Mouse (Mus musculus): Measurements from ENCODE around the gene Mtif3.

DNA sequence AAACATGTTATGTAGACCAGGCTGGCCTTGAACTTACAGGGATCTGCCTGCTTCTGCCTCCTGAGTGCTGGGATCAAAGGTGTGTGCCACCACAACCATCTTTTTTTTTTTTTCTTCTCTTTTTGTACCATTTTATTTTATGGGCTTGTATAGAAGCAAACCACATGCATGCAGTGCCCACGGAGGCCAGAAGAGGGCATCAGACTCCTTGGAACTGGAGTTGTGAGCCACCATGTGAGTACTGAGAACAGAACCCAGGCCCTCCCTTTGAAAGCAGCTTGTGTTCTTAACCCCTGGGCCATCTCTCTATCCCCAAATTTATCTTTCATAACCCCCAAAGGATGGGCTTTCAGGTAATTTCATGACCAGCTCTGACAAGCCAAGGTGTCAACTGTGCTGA is 39.7 kb upstream of the Mtif3 start:
- TF ChIP-seq POLR2A (IDR thresholded peaks at IDR 0.05; ENCODE audit: insufficient read length, low read depth): no peak
- TF ChIP-seq CEBPB (IDR thresholded peaks at IDR 0.05; ENCODE audit: insufficient read depth, poor library complexity, severe bottlenecking): no peak
- TF ChIP-seq MYOG (IDR thresholded peaks at IDR 0.05; ENCODE audit: control insufficient read depth in 1 of 3, insufficient read depth in 1 of 3, insufficient read length in 2 of 3, low read depth in 2 of 3): no peak
- TF ChIP-seq MYOD1 (IDR thresholded peaks at IDR 0.05; ENCODE audit: control insufficient read depth in 1 of 3, insufficient read length in 2 of 3, low read depth in 2 of 3): no peak
- TF ChIP-seq E2F4 (IDR thresholded peaks at IDR 0.05; ENCODE audit: insufficient read depth): no peak
- TF ChIP-seq TCF12 (IDR thresholded peaks at IDR 0.05; ENCODE audit: insufficient read depth, poor library complexity, severe bottlenecking): no peak
- no peak for TF ChIP-seq USF1 (IDR thresholded peaks at IDR 0.05; ENCODE audit: low read depth)
- TF ChIP-seq MAX (IDR thresholded peaks at IDR 0.05; ENCODE audit: low read depth): no peak

Data from myocyte (in vitro differentiated cells).